8 mouse cellular contexts compared by ENCODE assay signal in the genomic region with DNA sequence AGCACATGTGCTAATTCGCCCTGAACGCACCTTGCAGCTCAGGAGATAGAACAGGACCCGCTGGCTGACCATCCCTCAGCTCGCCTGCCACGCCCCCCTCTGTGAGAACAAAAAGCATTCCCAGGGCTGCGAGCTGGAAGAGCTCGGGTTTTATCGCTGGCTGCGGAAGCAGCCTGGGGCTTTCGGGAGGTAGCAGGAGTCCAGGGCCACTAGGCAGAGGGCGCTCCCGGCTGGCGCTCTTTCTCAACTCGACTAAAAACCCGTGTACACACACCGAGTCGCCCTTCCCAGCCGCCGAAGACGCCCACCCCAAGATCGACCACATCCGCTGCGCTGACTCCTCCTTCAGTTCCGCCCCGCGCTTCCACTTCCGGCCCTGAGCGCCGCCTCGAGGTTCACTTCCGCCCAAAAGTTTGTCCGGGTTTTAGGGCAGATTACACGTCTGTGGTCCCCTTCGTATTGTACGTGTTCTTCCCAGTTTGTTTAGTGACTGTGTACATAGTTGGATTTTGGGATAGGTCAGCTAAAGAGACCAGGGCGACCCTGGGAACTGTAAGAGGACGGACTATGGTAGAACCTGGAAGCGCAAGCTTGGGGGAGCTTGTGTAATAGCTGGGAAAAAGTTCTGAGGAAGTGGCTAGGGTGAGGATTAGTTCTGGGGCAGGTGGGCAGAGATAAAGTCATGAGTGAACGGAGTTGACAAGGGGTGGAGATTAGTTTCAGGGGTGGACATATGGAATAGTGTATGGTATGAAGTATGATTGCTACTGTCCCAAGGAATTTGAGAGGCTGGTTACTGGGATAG. TPM values are rescaled to one million over a fixed set of nuclear protein-coding genes. Genes with fewer than 3 reads are reported as not detected.
DNase-seq lines count a peak whose midpoint lies in the region; ATAC-seq and TF ChIP-seq lines count a peak whose summit lies in the region.

No protein-coding gene starts in this region.

- WGBS in forebrain, embryonic 12.5 days: 4% methylated on average over 39 of the region's 39 CpGs
- 4% methylated on average over 39 of the region's 39 CpGs for WGBS in heart, embryonic 16.5 days
- WGBS in liver, embryonic 13.5 days (ENCODE audit: insufficient replicate concordance): 3% methylated on average over 39 of the region's 39 CpGs
- 4% methylated on average over 38 of the region's 39 CpGs for WGBS in stomach, embryonic 14.5 days

- H3K27ac ChIP-seq in ES-Bruce4 (ENCODE audit: insufficient read depth, low read length): peak overlapping the region; percentile 65; the same call in 1 of the 2 replicates
- H3K27ac ChIP-seq in forebrain, embryonic 12.5 days: peak overlapping the region; percentile 96
- H3K27ac ChIP-seq in heart, embryonic 16.5 days (ENCODE audit: low read length): peak overlapping the region; percentile 87
- peak overlapping the region; percentile 61 for H3K27ac ChIP-seq in liver, embryonic 13.5 days
- peak overlapping the region; percentile 83 for H3K27ac ChIP-seq in stomach, embryonic 14.5 days (ENCODE audit: low read length)

- DNase-seq in kidney, postnatal 25 days: peak; percentile 64 to 76
- peak; percentile 54 for DNase-seq in liver, embryonic 13.5 days
- peak; percentile 37 to 55 for DNase-seq in natural killer cell, adult 2 months (ENCODE audit: low spot score in 2 of 2)

- no peaks in the 10 kb centered on the region for H3K27me3 ChIP-seq in ES-Bruce4 (ENCODE audit: control insufficient read depth, insufficient read depth, low read length, poor library complexity, severe bottlenecking)
- 0 out of 2 replicates have a peak, but pooled peaks cover 2% of the 10 kb centered on the region for H3K27me3 ChIP-seq in forebrain, embryonic 12.5 days
- no peaks in the 10 kb centered on the region for H3K27me3 ChIP-seq in heart, embryonic 16.5 days (ENCODE audit: control insufficient read depth, insufficient read depth, low read length)
- H3K27me3 ChIP-seq in liver, embryonic 13.5 days: no peaks in the 10 kb centered on the region
- no peaks in the 10 kb centered on the region for H3K27me3 ChIP-seq in stomach, embryonic 14.5 days (ENCODE audit: control insufficient read depth, insufficient read depth, low read length)

- peak overlapping the region; percentile 68 for H3K9ac ChIP-seq in ES-Bruce4 (ENCODE audit: low read depth, poor library complexity, severe bottlenecking)
- H3K9ac ChIP-seq in forebrain, embryonic 12.5 days: peak overlapping the region; percentile 68
- peak overlapping the region; percentile 80 for H3K9ac ChIP-seq in heart, embryonic 16.5 days (ENCODE audit: low read length)
- H3K9ac ChIP-seq in liver, embryonic 13.5 days: peak overlapping the region; percentile 63
- H3K9ac ChIP-seq in stomach, embryonic 14.5 days (replicated peaks; ENCODE audit: low read depth, low read length): peak overlapping the region; percentile 46

- TF ChIP-seq POLR2A in ES-Bruce4 (IDR thresholded peaks at IDR 0.05; ENCODE audit: insufficient read depth, low read length): no peak

- peak; percentile 90 for ATAC-seq in cerebellum, adult (ENCODE audit: insufficient number of reproducible peaks, low FRiP score, low TSS enrichment)
- peak; percentile 97 for ATAC-seq in forebrain, embryonic 12.5 days (ENCODE audit: low FRiP score)
- ATAC-seq in heart, embryonic 16.5 days (replicated peaks; ENCODE audit: extremely low read depth, insufficient read depth, low FRiP score): peak; percentile 96
- ATAC-seq in liver, embryonic 13.5 days (ENCODE audit: low read depth): peak; percentile 91
- ATAC-seq in stomach, embryonic 14.5 days (ENCODE audit: insufficient number of reproducible peaks, insufficient read depth, low FRiP score, low read depth): peak; percentile 97

- no peak for TF ChIP-seq CTCF in ES-Bruce4 (IDR thresholded peaks at IDR 0.05; ENCODE audit: low read depth, low read length)

- no peak for TF ChIP-seq EP300 in ES-Bruce4 (IDR thresholded peaks at IDR 0.05; ENCODE audit: insufficient read depth, low read depth, low read length)

- peak overlapping the region; percentile 70 for H3K4me2 ChIP-seq in forebrain, embryonic 12.5 days
- peak overlapping the region; percentile 90 for H3K4me2 ChIP-seq in heart, embryonic 16.5 days (ENCODE audit: low read depth, low read length)
- peak overlapping the region; percentile 74 for H3K4me2 ChIP-seq in liver, embryonic 13.5 days
- peak overlapping the region; percentile 69 for H3K4me2 ChIP-seq in stomach, embryonic 14.5 days (replicated peaks; ENCODE audit: low read depth, low read length)

- H3K36me3 ChIP-seq in ES-Bruce4 (ENCODE audit: control insufficient read depth, insufficient read depth, low read length, poor library complexity, severe bottlenecking): no peaks in the 10 kb centered on the region
- H3K36me3 ChIP-seq in forebrain, embryonic 12.5 days (replicated peaks): 0 out of 2 replicates have a peak, but pooled peaks cover 2% of the 10 kb centered on the region
- H3K36me3 ChIP-seq in heart, embryonic 16.5 days (ENCODE audit: control insufficient read depth, insufficient read depth): no peaks in the 10 kb centered on the region
- no peaks in the 10 kb centered on the region for H3K36me3 ChIP-seq in liver, embryonic 13.5 days
- no peaks in the 10 kb centered on the region for H3K36me3 ChIP-seq in stomach, embryonic 14.5 days (ENCODE audit: control insufficient read depth, insufficient read depth, low read length)

- H3K9me3 ChIP-seq in ES-Bruce4 (replicated peaks; ENCODE audit: control insufficient read depth, insufficient read depth, low read length, poor library complexity, severe bottlenecking): no peaks in the 10 kb centered on the region
- no peaks in the 10 kb centered on the region for H3K9me3 ChIP-seq in forebrain, embryonic 12.5 days
- no peaks in the 10 kb centered on the region for H3K9me3 ChIP-seq in heart, embryonic 16.5 days (replicated peaks; ENCODE audit: control insufficient read depth, low read length)
- H3K9me3 ChIP-seq in liver, embryonic 13.5 days (replicated peaks): no peaks in the 10 kb centered on the region
- no peaks in the 10 kb centered on the region for H3K9me3 ChIP-seq in stomach, embryonic 14.5 days (ENCODE audit: control insufficient read depth, low read depth, low read length)

- H3K4me1 ChIP-seq in ES-Bruce4 (ENCODE audit: control insufficient read depth, insufficient read depth, low read length): no peaks in the 10 kb centered on the region
- no peaks in the 10 kb centered on the region; the same call in 1 of the 2 replicates for H3K4me1 ChIP-seq in forebrain, embryonic 12.5 days
- peaks cover 4% of the 10 kb centered on the region; the same call in 1 of the 2 replicates for H3K4me1 ChIP-seq in heart, embryonic 16.5 days (ENCODE audit: control insufficient read depth, insufficient read depth, low read length)
- H3K4me1 ChIP-seq in liver, embryonic 13.5 days (replicated peaks): peaks cover 11% of the 10 kb centered on the region
- H3K4me1 ChIP-seq in stomach, embryonic 14.5 days (ENCODE audit: control insufficient read depth, insufficient read depth, low read length): peaks cover 4% of the 10 kb centered on the region; the same call in 1 of the 2 replicates

- peak overlapping the region; percentile 90 for H3K4me3 ChIP-seq in ES-Bruce4 (ENCODE audit: low read depth, low read length)
- H3K4me3 ChIP-seq in forebrain, embryonic 12.5 days (replicated peaks): peak overlapping the region; percentile 65
- peak overlapping the region; percentile 83 for H3K4me3 ChIP-seq in heart, embryonic 16.5 days (ENCODE audit: low read length)
- peak overlapping the region; percentile 66 for H3K4me3 ChIP-seq in liver, embryonic 13.5 days (replicated peaks)
- peak overlapping the region; percentile 59 for H3K4me3 ChIP-seq in stomach, embryonic 14.5 days (ENCODE audit: low read depth, low read length)

RNA-seq across cellular contexts. Expression of a gene that starts 4.5 kb away (rescaled TPM):
- polyA plus RNA-seq in ES-Bruce4 (2011; ENCODE audit: insufficient read depth, insufficient read length, low read depth, missing spikeins): 3.3 and 3.9 TPM in 2 replicates
- polyA plus RNA-seq in forebrain, embryonic 12.5 days (2016; fragmentation: Nextera tagmentation; extraction: Ambion mirVana): 23.3 and 25.8 TPM in 2 replicates
- 3.0 and 3.6 TPM in 2 replicates for polyA plus RNA-seq in heart, embryonic 16.5 days (2015; fragmentation: Nextera tagmentation; extraction: Ambion mirVana)
- polyA plus RNA-seq in liver, embryonic 13.5 days (2015; fragmentation: Nextera tagmentation; extraction: Ambion mirVana): 0.66 and 0.83 TPM in 2 replicates
- 6.1 and 7.1 TPM in 2 replicates for polyA plus RNA-seq in stomach, embryonic 14.5 days (2014; fragmentation: Nextera tagmentation; extraction: Ambion mirVana)

RNA-seq across cellular contexts. Expression of a gene that starts 4.6 kb away (rescaled TPM):
- polyA plus RNA-seq in ES-Bruce4 (2011; ENCODE audit: insufficient read depth, insufficient read length, low read depth, missing spikeins): not detected in 2 replicates
- polyA plus RNA-seq in forebrain, embryonic 12.5 days (2016; fragmentation: Nextera tagmentation; extraction: Ambion mirVana): not detected in 2 replicates
- polyA plus RNA-seq in heart, embryonic 16.5 days (2015; fragmentation: Nextera tagmentation; extraction: Ambion mirVana): not detected in 2 replicates
- not detected in 2 replicates for polyA plus RNA-seq in liver, embryonic 13.5 days (2015; fragmentation: Nextera tagmentation; extraction: Ambion mirVana)
- not detected in 2 replicates for polyA plus RNA-seq in stomach, embryonic 14.5 days (2014; fragmentation: Nextera tagmentation; extraction: Ambion mirVana)

RNA-seq across cellular contexts. Expression of a gene that starts 43.1 kb away (rescaled TPM):
- polyA plus RNA-seq in ES-Bruce4 (2011; ENCODE audit: insufficient read depth, insufficient read length, low read depth, missing spikeins): not detected in 2 replicates
- polyA plus RNA-seq in forebrain, embryonic 12.5 days (2016; fragmentation: Nextera tagmentation; extraction: Ambion mirVana): 0.14 TPM in 1 of 2 replicates, not detected in the other
- not detected in 2 replicates for polyA plus RNA-seq in heart, embryonic 16.5 days (2015; fragmentation: Nextera tagmentation; extraction: Ambion mirVana)
- not detected in 2 replicates for polyA plus RNA-seq in liver, embryonic 13.5 days (2015; fragmentation: Nextera tagmentation; extraction: Ambion mirVana)
- not detected in 2 replicates for polyA plus RNA-seq in stomach, embryonic 14.5 days (2014; fragmentation: Nextera tagmentation; extraction: Ambion mirVana)

Comparison
In these comparisons a context has a peak if more than half of its experiments do, and no peak if none do; other contexts are left out.
1. Peak in every context shown above with its lines: DNase-seq, ATAC-seq, H3K4me3 ChIP-seq and H3K27ac ChIP-seq.